Comparison of ENCODE assay signal across 9 mouse cellular contexts in the genomic region with DNA sequence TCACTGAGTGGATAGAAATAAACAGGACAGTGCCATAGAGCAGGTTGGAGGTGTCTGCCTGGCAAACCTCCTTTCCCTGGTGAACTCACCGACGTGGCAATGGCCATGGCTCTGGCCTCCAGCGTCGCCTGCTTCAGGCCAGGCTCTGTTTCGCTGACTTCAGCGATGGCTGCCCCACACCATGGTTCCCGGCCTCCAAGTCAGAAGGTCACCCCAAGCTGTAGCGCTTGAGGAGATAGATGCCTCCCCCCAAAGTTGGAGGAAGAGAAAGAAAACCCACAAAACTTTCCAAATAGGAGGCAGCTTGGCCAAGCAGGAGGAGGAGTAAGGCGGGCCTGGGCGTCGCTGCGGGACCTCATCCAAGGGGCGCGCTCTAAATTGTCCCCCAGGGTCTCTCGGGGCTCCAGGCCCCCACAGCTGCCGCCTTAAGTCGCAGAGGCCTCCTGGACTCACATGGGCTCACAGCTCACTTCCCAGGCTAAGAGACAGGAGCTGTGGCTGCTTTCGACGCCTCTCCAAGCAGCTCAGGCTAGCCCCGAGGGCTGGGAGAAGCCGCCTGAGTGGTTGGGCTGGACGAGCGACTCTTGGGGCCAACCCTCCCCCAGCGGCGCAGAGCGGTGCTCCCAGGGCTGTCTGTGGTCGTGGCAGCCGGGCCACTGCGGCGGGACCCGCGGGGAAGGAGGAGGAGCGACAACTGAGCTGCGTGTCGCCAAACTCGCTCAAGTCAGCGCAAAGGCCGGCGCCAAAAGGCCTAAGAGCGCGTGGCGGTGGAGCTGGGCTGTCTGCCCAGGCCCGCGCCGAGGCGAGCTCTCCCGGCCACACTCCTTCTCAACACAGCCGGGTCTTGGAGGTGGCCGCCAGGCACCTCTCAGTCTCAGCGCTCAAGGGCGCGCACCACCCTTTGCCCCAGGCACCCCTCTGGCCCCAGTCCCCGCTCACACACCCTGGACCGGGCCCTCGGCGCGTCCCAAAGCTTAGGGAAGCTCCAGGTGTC. TPM values are rescaled to one million over a fixed set of nuclear protein-coding genes. Genes with fewer than 3 reads are reported as not detected.
DNase-seq lines count a peak whose midpoint lies in the region; ATAC-seq and TF ChIP-seq lines count a peak whose summit lies in the region.
"Had no signal": no experiment of that assay in that cellular context is flagged by ENCODE, and none has a peak within 500 bp of the region (broad histone marks: within the 10 kb centered on the region; RNA-seq: fewer than 3 reads in every experiment).

A gene (minus strand): TSS at position 778 of the 994 bp plus-strand sequence.

- H3K27me3 ChIP-seq in megakaryocyte, embryonic 14.5 days (replicated peaks) = peaks cover 88% of the 10 kb centered on the region
- H3K27me3 ChIP-seq in embryonic facial prominence, embryonic 15.5 days = no peaks in the 10 kb centered on the region
- H3K27me3 ChIP-seq in heart, embryonic 11.5 days (ENCODE audit: control insufficient read depth, insufficient read depth, low read length) = peaks cover 23% of the 10 kb centered on the region
- no peaks in the 10 kb centered on the region for H3K27me3 ChIP-seq in kidney, embryonic 14.5 days (ENCODE audit: control insufficient read depth, insufficient read depth, low read length)
- peaks cover 50% of the 10 kb centered on the region for H3K27me3 ChIP-seq in liver, postnatal 0 days (ENCODE audit: insufficient read depth, low read length)

- peaks cover 47% of the 10 kb centered on the region for H3K4me1 ChIP-seq in megakaryocyte, embryonic 14.5 days
- peaks cover 52% of the 10 kb centered on the region for H3K4me1 ChIP-seq in embryonic facial prominence, embryonic 15.5 days
- peaks cover 24% of the 10 kb centered on the region for H3K4me1 ChIP-seq in heart, embryonic 11.5 days (ENCODE audit: control insufficient read depth, insufficient read depth, low read length)
- peaks cover 23% of the 10 kb centered on the region for H3K4me1 ChIP-seq in kidney, embryonic 14.5 days (ENCODE audit: control insufficient read depth, insufficient read depth, low read length)
- H3K4me1 ChIP-seq in liver, postnatal 0 days (ENCODE audit: insufficient read depth) = peaks cover 11% of the 10 kb centered on the region

- DNase-seq in liver, postnatal 0 days = peak; percentile 26
- DNase-seq in ovary, adult 18-20 months (ENCODE audit: low spot score) = peak; percentile 27

- 1% methylated on average over 51 of the region's 57 CpGs for WGBS in embryonic facial prominence, embryonic 15.5 days
- 3% methylated on average over 56 of the region's 57 CpGs for WGBS in heart, embryonic 11.5 days (ENCODE audit: insufficient replicate concordance)
- WGBS in kidney, embryonic 14.5 days = 2% methylated on average over 57 of the region's 57 CpGs
- 7% methylated on average over 56 of the region's 57 CpGs for WGBS in liver, postnatal 0 days (ENCODE audit: insufficient replicate concordance)

- no peak for TF ChIP-seq CTCF in liver, postnatal 0 days (IDR thresholded peaks at IDR 0.05; ENCODE audit: low read depth)

- peak within 1 kb of the TSS; percentile 61 for H3K4me2 ChIP-seq in embryonic facial prominence, embryonic 15.5 days (replicated peaks)
- H3K4me2 ChIP-seq in heart, embryonic 11.5 days = peak within 1 kb of the TSS; percentile 94
- peak within 1 kb of the TSS; percentile 93 for H3K4me2 ChIP-seq in kidney, embryonic 14.5 days (replicated peaks; ENCODE audit: low read depth, low read length)
- peak within 1 kb of the TSS; percentile 66 for H3K4me2 ChIP-seq in liver, postnatal 0 days (ENCODE audit: low read depth, low read length)

- H3K9me3 ChIP-seq in megakaryocyte, embryonic 14.5 days = peaks cover 15% of the 10 kb centered on the region
- no peaks in the 10 kb centered on the region for H3K9me3 ChIP-seq in embryonic facial prominence, embryonic 15.5 days (replicated peaks)
- peaks cover 8% of the 10 kb centered on the region for H3K9me3 ChIP-seq in heart, embryonic 11.5 days (replicated peaks; ENCODE audit: control insufficient read depth, low read length)
- H3K9me3 ChIP-seq in kidney, embryonic 14.5 days (ENCODE audit: control insufficient read depth, low read length) = peaks cover 16% of the 10 kb centered on the region
- H3K9me3 ChIP-seq in liver, postnatal 0 days (ENCODE audit: low read length) = no peaks in the 10 kb centered on the region

- H3K27ac ChIP-seq in embryonic facial prominence, embryonic 15.5 days (replicated peaks) = peak within 1 kb of the TSS; percentile 98
- H3K27ac ChIP-seq in heart, embryonic 11.5 days (ENCODE audit: low read depth, low read length) = peak within 1 kb of the TSS; percentile 64
- H3K27ac ChIP-seq in kidney, embryonic 14.5 days (ENCODE audit: low read depth, low read length) = peak within 1 kb of the TSS; percentile 99
- no peak within 1 kb of the TSS for H3K27ac ChIP-seq in liver, postnatal 0 days (ENCODE audit: low read depth)
- H3K27ac ChIP-seq: macrophage had no signal

- TF ChIP-seq EP300 in liver, postnatal 0 days (IDR thresholded peaks at IDR 0.05; ENCODE audit: low read depth) = no peak

- H3K4me3 ChIP-seq in megakaryocyte, embryonic 14.5 days (replicated peaks) = peak within 1 kb of the TSS; percentile 80
- peak within 1 kb of the TSS; percentile 62 for H3K4me3 ChIP-seq in embryonic facial prominence, embryonic 15.5 days (replicated peaks)
- peak within 1 kb of the TSS; percentile 43 for H3K4me3 ChIP-seq in heart, embryonic 11.5 days (ENCODE audit: low read depth, low read length)
- peak within 1 kb of the TSS; percentile 50 for H3K4me3 ChIP-seq in kidney, embryonic 14.5 days (ENCODE audit: low read length)
- H3K4me3 ChIP-seq in liver, postnatal 0 days (ENCODE audit: low read depth, low read length) = peak within 1 kb of the TSS; percentile 37

- H3K36me3 ChIP-seq in megakaryocyte, embryonic 14.5 days (replicated peaks; ENCODE audit: low read length) = no peaks in the 10 kb centered on the region
- H3K36me3 ChIP-seq in embryonic facial prominence, embryonic 15.5 days = peaks cover 23% of the 10 kb centered on the region
- peaks cover 4% of the 10 kb centered on the region for H3K36me3 ChIP-seq in heart, embryonic 11.5 days (ENCODE audit: control insufficient read depth, insufficient read depth, low read length)
- peaks cover 12% of the 10 kb centered on the region; the same call in 1 of the 2 replicates for H3K36me3 ChIP-seq in kidney, embryonic 14.5 days (ENCODE audit: control insufficient read depth, insufficient read depth, low read length)
- no peaks in the 10 kb centered on the region for H3K36me3 ChIP-seq in liver, postnatal 0 days (replicated peaks; ENCODE audit: insufficient read depth, low read length)

- no peak for ATAC-seq in megakaryocyte, adult 5-6 weeks (ENCODE audit: poor library complexity, severe bottlenecking)
- peak; percentile 70 for ATAC-seq in embryonic facial prominence, embryonic 15.5 days (ENCODE audit: insufficient number of reproducible peaks, low FRiP score, low TSS enrichment, low read depth)
- peak; percentile 50 for ATAC-seq in heart, embryonic 11.5 days (replicated peaks; ENCODE audit: insufficient number of reproducible peaks, low FRiP score, low TSS enrichment)
- ATAC-seq in kidney, embryonic 14.5 days (ENCODE audit: low FRiP score, low TSS enrichment) = peak; percentile 50
- peak; percentile 13; the same call in 1 of the 2 replicates for ATAC-seq in liver, postnatal 0 days
- ATAC-seq in monocyte, adult 5-6 weeks (replicated peaks; ENCODE audit: insufficient number of reproducible peaks, low FRiP score, low TSS enrichment, poor library complexity, severe bottlenecking) = no peak

- peak within 1 kb of the TSS; percentile 94 for H3K9ac ChIP-seq in embryonic facial prominence, embryonic 15.5 days
- peak within 1 kb of the TSS; percentile 66 for H3K9ac ChIP-seq in heart, embryonic 11.5 days (ENCODE audit: low read depth, low read length)
- peak within 1 kb of the TSS; percentile 86 for H3K9ac ChIP-seq in kidney, embryonic 14.5 days (ENCODE audit: low read depth, low read length)
- H3K9ac ChIP-seq in liver, postnatal 0 days (replicated peaks) = no peak within 1 kb of the TSS; the same call in 1 of the 2 replicates

RNA-seq across cellular contexts. Expression of the gene that starts here (rescaled TPM):
- polyA plus RNA-seq in megakaryocyte, embryonic 14.5 days (2012; ENCODE audit: insufficient read depth, low replicate concordance) = not detected in 2 replicates
- total RNA-seq in megakaryocyte, adult 5-6 weeks (2015) = not detected in 2 replicates
- total RNA-seq in megakaryocyte, adult 5-6 weeks (2017) = not detected in 2 replicates
- 59.7 and 63.4 TPM in 2 replicates for polyA plus RNA-seq in embryonic facial prominence, embryonic 15.5 days (2015; fragmentation: Nextera tagmentation; extraction: Ambion mirVana)
- 11.0 and 12.7 TPM in 2 replicates for polyA plus RNA-seq in heart, embryonic 11.5 days (2014; fragmentation: Nextera tagmentation; extraction: Ambion mirVana)
- polyA plus RNA-seq in kidney, embryonic 14.5 days (2014; fragmentation: Nextera tagmentation; extraction: Ambion mirVana) = 26.2 and 33.8 TPM in 2 replicates
- polyA plus RNA-seq in liver, postnatal 0 days (2015; fragmentation: Nextera tagmentation; extraction: Ambion mirVana) = 0.21 and 0.26 TPM in 2 replicates
- total RNA-seq in monocyte, adult 5-6 weeks (2017) = not detected in 3 replicates
- polyA plus RNA-seq: macrophage had no signal

Comparison
In these comparisons a context has a peak if more than half of its experiments do, and no peak if none do; other contexts are left out.
1. Peak in DNase-seq, ATAC-seq, H3K4me3 ChIP-seq and H3K4me2 ChIP-seq in liver, postnatal 0 days; RNA of the gene not detected or under 1 TPM.
2. ATAC-seq: peak in embryonic facial prominence, embryonic 15.5 days (single experiment), heart, embryonic 11.5 days (single experiment) and kidney, embryonic 14.5 days (single experiment); none in megakaryocyte, adult 5-6 weeks (single experiment) and monocyte, adult 5-6 weeks (single experiment).
3. Peak in every context shown above with its lines, with median percentiles within 50 percentile points of each other: H3K4me3 ChIP-seq and H3K4me2 ChIP-seq.